Mouse (Mus musculus): ENCODE measurements around the gene Nalcn. TPM values are rescaled to one million over a fixed set of nuclear protein-coding genes. Genes with fewer than 3 reads are reported as not detected.

The Nalcn gene
- polyA plus RNA-seq, 1 experiment = 0.44 TPM

GRCm38 (mm10) chr14:123512923-123513322, 114.0 kb downstream of the Nalcn start:
- DNase-seq (ENCODE audit: low spot score) = no peak

- no peak for DNase-seq (ENCODE audit: low spot score)
Observed at GRCm38 (mm10) chr14:123495544-123495943, 131.4 kb downstream of the Nalcn start.

- DNase-seq (ENCODE audit: low spot score) = no peak
Observed at GRCm38 (mm10) chr14:123488575-123489207, 138.3 kb downstream of the Nalcn start.

GRCm38 (mm10) chr14:123462026-123462425, 164.9 kb downstream of the Nalcn start:
- no peak for DNase-seq (ENCODE audit: low spot score)

GRCm38 (mm10) chr14:123446031-123446430, 180.9 kb downstream of the Nalcn start:
- no peak for DNase-seq (ENCODE audit: low spot score)

- no peak for DNase-seq (ENCODE audit: low spot score)
Observed at GRCm38 (mm10) chr14:123435542-123435941, 191.4 kb downstream of the Nalcn start.

- no peak for DNase-seq (ENCODE audit: low spot score)
Observed at GRCm38 (mm10) chr14:123376167-123376855, 250.6 kb downstream of the Nalcn start.

- DNase-seq (ENCODE audit: low spot score) = no peak
Observed at GRCm38 (mm10) chr14:123371522-123371921, 255.4 kb downstream of the Nalcn start.

- no peak for DNase-seq (ENCODE audit: low spot score)
Observed at GRCm38 (mm10) chr14:123359691-123360090, 267.3 kb downstream of the Nalcn start.

- DNase-seq (ENCODE audit: low spot score) = no peak
Observed at GRCm38 (mm10) chr14:123352973-123353372, 274.0 kb downstream of the Nalcn start.

GRCm38 (mm10) chr14:123331841-123332240, 295.1 kb downstream of the Nalcn start:
- no peak for DNase-seq (ENCODE audit: low spot score)

GRCm38 (mm10) chr14:123314369-123314768, 312.6 kb downstream of the Nalcn start:
- no peak for DNase-seq (ENCODE audit: low spot score)

- no peak for DNase-seq (ENCODE audit: low spot score)
Observed at GRCm38 (mm10) chr14:123312371-123312770, 314.6 kb downstream of the Nalcn start.

- no peak for DNase-seq (ENCODE audit: low spot score)
Observed at GRCm38 (mm10) chr14:123296068-123296467, 330.9 kb downstream of the Nalcn start.

- DNase-seq (ENCODE audit: low spot score) = no peak
Observed at GRCm38 (mm10) chr14:123291118-123292007, 335.6 kb downstream of the Nalcn start.

GRCm38 (mm10) chr14:123282165-123282564, 344.8 kb downstream of the Nalcn start:
- DNase-seq (ENCODE audit: low spot score) = no peak

GRCm38 (mm10) chr14:123272121-123272520, 354.8 kb downstream of the Nalcn start:
- no peak for DNase-seq (ENCODE audit: low spot score)

- no peak for DNase-seq (ENCODE audit: low spot score)
Observed at GRCm38 (mm10) chr14:123240738-123241137, 386.2 kb downstream of the Nalcn start.

- no peak for DNase-seq (ENCODE audit: low spot score)
Observed at GRCm38 (mm10) chr14:123239945-123240344, 387.0 kb downstream of the Nalcn start.

GRCm38 (mm10) chr14:123237002-123237401, 389.9 kb downstream of the Nalcn start:
- no peak for DNase-seq (ENCODE audit: low spot score)

GRCm38 (mm10) chr14:123232630-123233206, 394.2 kb downstream of the Nalcn start:
- DNase-seq (ENCODE audit: low spot score) = no peak
